Mouse (Mus musculus): ENCODE data around the gene Il1rn. TPM values are rescaled to one million over a fixed set of nuclear protein-coding genes. Genes with fewer than 3 reads are reported as not detected.

Gene Il1rn
- total RNA-seq (2023) = not detected

GRCm38 (mm10) chr2:24336545-24336944 is at the start of gene Il1rn:
Il1rn (plus strand) TSS chr2:24336853.

GRCm38 (mm10) chr2:24290896-24291295 is 45.8 kb upstream of the Il1rn start, which contains the start of gene Il1f10:
Il1f10 (plus strand) TSS chr2:24291196.

GRCm38 (mm10) chr2:24367030-24367894 is 30.6 kb downstream of the Il1rn start, which contains the start of gene Psd4:
Psd4 (plus strand) TSS chr2:24367580.

Other genes starting within 250 kb of the Il1rn start
- not detected for gene Tbpl2, start 240.3 kb upstream of the Il1rn start, total RNA-seq (2023)
- not detected for gene Il1f8, start 183.7 kb upstream of the Il1rn start, total RNA-seq (2023)
- 0.47 TPM for gene Il1f9, start 150.4 kb upstream of the Il1rn start, total RNA-seq (2023)
- not detected for gene Il1f6, start 121.4 kb upstream of the Il1rn start, total RNA-seq (2023)
- gene Il1f5, start 59.9 kb upstream of the Il1rn start, total RNA-seq (2023) = not detected
- not detected for gene Il1f10, start 45.7 kb upstream of the Il1rn start, total RNA-seq (2023)
- 172 TPM for gene Psd4, start 30.7 kb downstream of the Il1rn start, total RNA-seq (2023)
- gene Pax8, start 138.7 kb downstream of the Il1rn start, total RNA-seq (2023) = not detected